Mouse (Mus musculus) liver, adult (tissue): ENCODE measurements around the gene Efna2.

ENCODE experiments used
- GATA4 ChIP-seq: IDR thresholded peaks from 2 replicates; pipeline ENCODE4 v1.6.1; 2014; ENCODE audit warnings: mild to moderate bottlenecking, low read length; ENCODE audit not compliant: insufficient replicate concordance

Gene Efna2

GRCm38 (mm10) chr10:80148610-80149290, 30.5 kb upstream of the Efna2 start:
- TF ChIP-seq GATA4 = peak; percentile 73; the same call in 1 of the 2 replicates

- TF ChIP-seq GATA4 = peak; percentile 48; the same call in 1 of the 2 replicates
Observed at GRCm38 (mm10) chr10:80149291-80150225, 29.7 kb upstream of the Efna2 start.

- TF ChIP-seq GATA4 = no peak
Observed at GRCm38 (mm10) chr10:80150226-80151210, 28.8 kb upstream of the Efna2 start.

GRCm38 (mm10) chr10:80151211-80152034, 27.9 kb upstream of the Efna2 start:
- TF ChIP-seq GATA4 = no peak; the same call in 1 of the 2 replicates

GRCm38 (mm10) chr10:80152071-80152872, 27.0 kb upstream of the Efna2 start:
- no peak for TF ChIP-seq GATA4

GRCm38 (mm10) chr10:80152873-80153260, 26.4 kb upstream of the Efna2 start:
- no peak for TF ChIP-seq GATA4

GRCm38 (mm10) chr10:80153713-80154112, 25.6 kb upstream of the Efna2 start:
- TF ChIP-seq GATA4 = no peak

GRCm38 (mm10) chr10:80154384-80154783, 24.9 kb upstream of the Efna2 start:
- no peak for TF ChIP-seq GATA4

- TF ChIP-seq GATA4 = no peak
Observed at GRCm38 (mm10) chr10:80155277-80155676, 24.0 kb upstream of the Efna2 start.

- TF ChIP-seq GATA4 = no peak
Observed at GRCm38 (mm10) chr10:80156002-80156751, 23.1 kb upstream of the Efna2 start.

GRCm38 (mm10) chr10:80156752-80157053, 22.6 kb upstream of the Efna2 start:
- TF ChIP-seq GATA4 = no peak

- TF ChIP-seq GATA4 = no peak
Observed at GRCm38 (mm10) chr10:80157141-80157929, 21.9 kb upstream of the Efna2 start.

GRCm38 (mm10) chr10:80158307-80158986, 20.8 kb upstream of the Efna2 start:
- TF ChIP-seq GATA4 = no peak
